Mouse (Mus musculus) megakaryocyte, embryonic 14.5 days (primary cell): Measurements from ENCODE around the gene Zbtb38. TPM values are rescaled to one million over a fixed set of nuclear protein-coding genes. Genes with fewer than 3 reads are reported as not detected.
"Not testable (repeated sequence)": the region's sequence is repeated elsewhere in the genome, so short reads cannot be mapped to it uniquely, and the experiment has no call there.

Experiments
- H3K27me3 ChIP-seq: replicated peaks from 2 replicates; pipeline ENCODE3; 2012; ENCODE audit warnings: inconsistent platforms
- H3K36me3 ChIP-seq: replicated peaks from 2 replicates; pipeline ENCODE3; 2012; ENCODE audit warnings: low read length, inconsistent platforms, mixed read lengths
- H3K4me1 ChIP-seq: 2 replicates; pipeline ENCODE4 v1.6.1; 2012; ENCODE audit warnings: inconsistent platforms
- H3K4me3 ChIP-seq: replicated peaks from 2 replicates; pipeline ENCODE3; 2012; ENCODE audit warnings: moderate library complexity, mild to moderate bottlenecking, inconsistent platforms
- H3K9me3 ChIP-seq: 2 replicates; pipeline ENCODE4 v1.6.1; 2012; ENCODE audit warnings: inconsistent platforms
- FLI1 ChIP-seq: IDR thresholded peaks from 2 replicates; pipeline ENCODE4 v1.6.1; 2012; ENCODE audit warnings: low read length, inconsistent platforms, mixed read lengths
- GATA1 ChIP-seq: IDR thresholded peaks from 3 replicates; pipeline ENCODE4 v1.6.1; 2012; ENCODE audit warnings: mixed read lengths, low read length, inconsistent platforms, borderline replicate concordance
- polyA plus RNA-seq: library from polyadenylated mRNA; stranded (reverse); fragments of >175 nt; gene quantifications from 2 replicates; pipeline ENCODE4 v1.2.3, GENCODE M21; 2012; ENCODE audit warnings: low replicate concordance; ENCODE audit not compliant: insufficient read depth

Zbtb38 gene
- polyA plus RNA-seq, 1 experiment: 1.5 TPM

GRCm38 (mm10) chr9:96685600-96686084, 67.0 kb downstream of the Zbtb38 start:
- TF ChIP-seq FLI1 (no peak), GATA1 (no peak)
- Histone ChIP-seq H3K27me3 (no peaks in the 10 kb centered on the region), H3K9me3 (no peaks in the 10 kb centered on the region), H3K4me3 (no peak overlapping the region), H3K36me3 (peaks cover 75% of the 10 kb centered on the region), H3K4me1 (peaks cover 34% of the 10 kb centered on the region)

GRCm38 (mm10) chr9:96684866-96685599, 67.6 kb downstream of the Zbtb38 start:
- TF ChIP-seq GATA1: no peak
- no peak for TF ChIP-seq FLI1
- Histone ChIP-seq H3K9me3 (no peaks in the 10 kb centered on the region), H3K27me3 (no peaks in the 10 kb centered on the region), H3K36me3 (peaks cover 71% of the 10 kb centered on the region), H3K4me3 (no peak overlapping the region), H3K4me1 (peaks cover 28% of the 10 kb centered on the region)

- TF ChIP-seq FLI1 (no peak), GATA1 (no peak)
- H3K36me3 ChIP-seq: peaks cover 68% of the 10 kb centered on the region
Observed at GRCm38 (mm10) chr9:96684165-96684792, 68.4 kb downstream of the Zbtb38 start.

GRCm38 (mm10) chr9:96678611-96679010, 74.0 kb downstream of the Zbtb38 start:
- Histone ChIP-seq H3K36me3 (peaks cover 13% of the 10 kb centered on the region), H3K9me3 (peaks cover 4% of the 10 kb centered on the region; the same call in 1 of the 2 replicates), H3K4me1 (peaks cover 17% of the 10 kb centered on the region), H3K27me3 (no peaks in the 10 kb centered on the region), H3K4me3 (no peak overlapping the region)
- no peak for TF ChIP-seq GATA1
- TF ChIP-seq FLI1: no peak

More at GRCm38 (mm10) chr9:96684165-96684792, 68.4 kb downstream of the Zbtb38 start:
- peaks cover 20% of the 10 kb centered on the region for H3K4me1 ChIP-seq
- H3K4me3 ChIP-seq: no peak overlapping the region
- peaks cover 2% of the 10 kb centered on the region; the same call in 1 of the 2 replicates for H3K9me3 ChIP-seq
- H3K27me3 ChIP-seq: no peaks in the 10 kb centered on the region

GRCm38 (mm10) chr9:96677711-96678110, 74.9 kb downstream of the Zbtb38 start:
- not testable (repeated sequence) for H3K9me3 ChIP-seq, H3K27me3 ChIP-seq, H3K4me3 ChIP-seq
- Histone ChIP-seq H3K36me3 (peaks cover 10% of the 10 kb centered on the region), H3K4me1 (peaks cover 17% of the 10 kb centered on the region)

- H3K36me3 ChIP-seq: peaks cover 2% of the 10 kb centered on the region
- no peak overlapping the region for H3K4me3 ChIP-seq
- H3K9me3 ChIP-seq: peaks cover 4% of the 10 kb centered on the region; the same call in 1 of the 2 replicates
- H3K27me3 ChIP-seq: no peaks in the 10 kb centered on the region
- TF ChIP-seq GATA1: no peak
- TF ChIP-seq FLI1: no peak
- peaks cover 24% of the 10 kb centered on the region for H3K4me1 ChIP-seq
Observed at GRCm38 (mm10) chr9:96676671-96677070, 76.0 kb downstream of the Zbtb38 start.

GRCm38 (mm10) chr9:96675763-96676640, 76.6 kb downstream of the Zbtb38 start:
- peak overlapping the region; percentile 56 for H3K4me3 ChIP-seq
- peaks cover 24% of the 10 kb centered on the region for H3K4me1 ChIP-seq

GRCm38 (mm10) chr9:96675071-96675762, 77.4 kb downstream of the Zbtb38 start:
- Histone ChIP-seq H3K4me3 (peak overlapping the region; percentile 56), H3K9me3 (peaks cover 4% of the 10 kb centered on the region; the same call in 1 of the 2 replicates), H3K36me3 (no peaks in the 10 kb centered on the region), H3K4me1 (peaks cover 27% of the 10 kb centered on the region), H3K27me3 (no peaks in the 10 kb centered on the region)
- no peak for TF ChIP-seq FLI1
- no peak for TF ChIP-seq GATA1

More at GRCm38 (mm10) chr9:96675763-96676640, 76.6 kb downstream of the Zbtb38 start:
- Histone ChIP-seq H3K27me3 (no peaks in the 10 kb centered on the region), H3K36me3 (no peaks in the 10 kb centered on the region), H3K9me3 (peaks cover 4% of the 10 kb centered on the region; the same call in 1 of the 2 replicates)
- TF ChIP-seq GATA1: no peak
- TF ChIP-seq FLI1: no peak

- TF ChIP-seq FLI1 (no peak), GATA1 (no peak)
- no peak overlapping the region for H3K4me3 ChIP-seq
- H3K36me3 ChIP-seq: no peaks in the 10 kb centered on the region
- peaks cover 36% of the 10 kb centered on the region for H3K4me1 ChIP-seq
- no peaks in the 10 kb centered on the region for H3K27me3 ChIP-seq
- peaks cover 2% of the 10 kb centered on the region; the same call in 1 of the 2 replicates for H3K9me3 ChIP-seq
Observed at GRCm38 (mm10) chr9:96674301-96674700, 78.3 kb downstream of the Zbtb38 start.
